Mouse (Mus musculus) R1 (cell line): ENCODE results near the gene Trim80.

Experiments
- DNase-seq: peaks from one replicate; pipeline ENCODE4 v3.0.0-alpha.2; 2018; ENCODE audit warnings: low read depth, low spot score

The Trim80 gene

DNA sequence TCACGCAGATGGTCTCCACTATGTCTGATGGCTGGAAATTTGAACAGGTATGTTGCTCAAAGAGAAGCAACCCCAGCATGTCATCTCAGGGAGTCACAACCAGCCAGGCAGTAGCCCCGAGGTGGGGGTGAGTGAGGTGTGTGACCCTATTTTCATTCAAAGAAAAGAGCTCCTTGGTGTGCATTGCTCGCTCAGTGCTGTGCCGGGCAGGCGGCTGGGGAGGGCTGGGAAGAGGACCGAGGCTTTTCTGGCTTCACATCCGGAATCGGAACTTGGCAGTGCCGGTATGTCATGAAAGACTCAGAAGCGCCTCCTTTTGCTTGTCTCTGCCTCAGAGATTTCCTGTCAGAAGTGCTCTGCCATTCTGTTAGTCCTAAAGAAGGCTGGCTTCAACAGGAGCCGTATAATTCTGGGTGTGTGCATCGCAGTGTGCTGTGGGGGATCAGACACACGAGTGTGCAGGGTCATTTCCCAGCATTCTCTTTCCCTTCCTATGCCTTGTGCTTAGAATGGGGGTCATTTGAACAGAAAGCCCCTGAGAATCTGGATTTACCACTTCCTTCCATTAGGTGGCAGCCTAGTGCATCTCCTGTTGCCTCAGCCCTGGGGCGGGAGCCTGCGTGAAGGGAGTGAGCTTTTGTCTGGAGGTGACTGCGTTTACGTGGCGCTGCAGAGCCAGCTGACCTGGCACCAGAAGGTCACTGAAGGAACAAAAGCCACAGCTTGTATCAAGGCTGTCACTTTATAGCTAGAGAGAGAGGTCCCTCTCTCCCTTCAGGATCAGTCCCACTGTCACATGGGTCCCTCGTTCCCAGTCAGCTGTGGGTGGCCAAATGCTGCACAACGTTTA, 12.6 kb upstream of the Trim80 start:
- peak; percentile 93 for DNase-seq

DNA sequence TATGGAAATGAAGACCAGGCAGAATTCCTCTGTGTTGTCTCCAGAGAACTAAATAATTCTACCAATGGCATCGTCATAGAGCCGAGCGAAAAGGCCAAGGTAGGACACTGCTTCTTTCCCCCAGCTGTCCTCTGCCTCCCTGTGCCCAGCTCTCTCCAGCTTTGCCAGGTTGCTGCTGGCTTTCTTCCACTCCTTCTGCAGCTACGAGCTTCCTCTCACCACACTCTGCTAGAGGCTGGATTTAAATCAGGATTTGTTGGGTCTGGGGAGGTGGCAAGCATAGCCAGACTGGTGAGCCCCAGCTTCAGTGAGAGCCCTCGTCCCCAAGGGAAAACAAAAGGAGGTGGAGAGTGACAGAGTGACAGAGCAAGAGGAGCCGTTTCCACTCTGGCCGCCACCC, 11.0 kb upstream of the Trim80 start:
- DNase-seq = no peak

DNA sequence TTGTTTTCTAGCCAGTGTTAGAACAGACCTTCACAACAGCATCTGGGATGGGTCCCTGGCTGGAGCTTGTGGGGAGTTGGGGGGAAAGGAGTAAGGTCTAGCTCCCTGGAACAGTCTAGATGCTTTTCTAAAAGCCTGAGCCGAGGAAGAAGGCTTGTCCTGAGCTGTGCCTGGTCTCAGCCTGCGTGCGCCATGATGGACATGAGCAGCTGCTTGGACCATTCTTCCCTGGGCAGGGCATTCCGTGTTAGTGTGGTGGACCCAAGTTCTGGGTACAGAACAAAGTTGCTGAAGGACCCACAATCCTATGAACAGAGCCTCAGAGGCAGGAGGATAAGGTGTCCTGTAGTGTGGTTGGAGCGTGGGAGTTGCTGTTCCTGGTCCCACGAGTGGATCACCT, 9.8 kb upstream of the Trim80 start:
- DNase-seq = no peak

DNA sequence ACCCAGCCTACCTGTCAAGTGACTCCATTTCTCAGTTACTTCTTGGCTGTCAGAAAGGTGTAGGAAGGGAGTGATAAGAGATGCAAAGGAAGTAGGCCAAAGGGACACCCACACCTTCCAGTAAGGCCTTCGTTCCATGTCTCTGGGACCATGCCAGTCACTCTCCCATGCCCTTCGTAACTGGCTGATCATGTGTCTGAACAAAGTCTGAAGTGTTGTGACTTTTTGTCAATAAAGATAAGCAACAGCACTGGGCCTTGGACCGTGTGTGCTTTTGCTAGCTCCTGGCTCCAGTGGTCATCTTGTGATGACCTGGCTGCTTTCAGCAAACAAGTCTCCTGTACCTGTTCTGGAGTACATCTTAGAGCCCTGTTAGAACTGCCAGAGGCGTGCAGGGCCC, 7.5 kb upstream of the Trim80 start:
- DNase-seq = no peak

DNA sequence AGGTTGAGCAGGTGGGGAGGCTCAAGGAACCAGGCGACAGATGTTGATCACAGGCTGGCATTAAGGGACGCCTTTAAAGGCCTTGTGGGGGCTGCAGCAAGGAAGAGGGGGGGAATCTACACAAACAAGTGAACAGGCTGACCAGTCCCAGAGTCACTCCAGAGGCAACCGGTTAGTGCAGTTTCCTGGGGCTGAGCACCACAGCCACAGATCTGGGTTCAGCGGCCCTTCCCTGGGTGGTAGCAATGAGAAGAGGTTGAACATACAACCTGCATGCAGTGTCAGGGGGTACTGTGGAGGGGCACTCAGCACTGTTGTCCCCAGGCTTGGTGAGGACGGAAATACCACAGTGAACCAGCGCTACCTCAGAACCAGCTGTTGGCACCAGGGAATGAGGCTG, 7.0 kb upstream of the Trim80 start:
- no peak for DNase-seq

DNA sequence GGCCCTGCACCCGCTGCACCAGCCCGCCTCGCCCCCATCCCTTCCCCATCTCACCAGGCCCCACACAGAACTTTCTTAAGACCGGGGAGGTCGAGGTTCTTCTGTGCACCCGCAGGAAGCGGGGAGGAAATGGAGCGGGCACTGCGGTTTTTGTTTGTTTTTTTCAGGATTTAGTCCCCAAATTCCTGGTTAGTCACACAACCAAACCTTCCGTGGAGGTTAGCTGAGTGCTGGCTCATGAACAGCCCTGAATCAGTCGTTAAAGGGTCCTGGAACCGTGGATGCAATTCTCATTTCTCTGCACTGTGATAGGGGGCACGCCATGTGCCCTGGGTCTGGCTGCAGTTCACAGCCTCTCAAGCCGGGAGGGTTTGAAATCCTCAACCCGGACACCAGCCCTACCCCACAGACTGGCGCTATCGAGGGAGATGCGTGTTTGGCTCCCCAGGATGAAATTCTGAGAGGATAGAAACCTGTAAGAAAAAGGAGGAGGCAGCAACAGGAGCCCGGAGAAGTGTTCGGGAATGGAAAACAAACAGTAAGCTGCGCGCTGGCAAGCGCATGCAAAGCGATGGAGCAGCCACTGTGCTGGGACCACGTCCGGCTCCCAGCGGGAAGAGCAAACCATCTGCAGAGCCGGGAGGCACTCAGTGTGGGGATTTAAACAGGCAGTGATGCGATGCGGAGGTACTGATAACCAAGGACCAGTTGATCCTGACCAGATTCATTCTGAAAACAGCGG, 4.6 kb upstream of the Trim80 start:
- DNase-seq = peak; percentile 68

DNA sequence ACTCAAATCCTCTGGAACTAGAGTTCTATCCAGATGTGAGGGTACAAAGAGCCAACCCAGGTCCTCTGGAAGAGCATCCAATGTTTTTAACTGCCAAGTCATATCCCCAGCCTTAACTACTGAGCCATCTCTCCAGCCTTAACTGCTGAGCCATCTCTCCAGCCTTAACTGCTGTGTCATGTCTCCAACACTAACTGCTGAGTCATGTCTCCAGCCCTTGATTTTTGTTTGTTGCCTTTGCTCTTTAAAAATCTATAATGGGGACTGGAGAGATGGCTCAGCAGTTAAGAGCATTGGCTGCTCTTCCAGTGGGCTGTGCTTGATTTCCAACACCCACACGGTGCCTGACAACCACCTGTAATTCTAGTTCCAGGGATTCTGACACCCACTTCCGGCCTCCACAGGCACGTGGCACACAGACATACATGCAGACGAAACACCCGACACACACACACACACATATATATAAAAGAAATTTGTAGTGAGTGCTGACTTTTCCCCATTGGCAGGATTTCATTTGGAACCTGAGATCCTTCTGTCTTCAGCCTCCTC, 2.7 kb upstream of the Trim80 start:
- no peak for DNase-seq

DNA sequence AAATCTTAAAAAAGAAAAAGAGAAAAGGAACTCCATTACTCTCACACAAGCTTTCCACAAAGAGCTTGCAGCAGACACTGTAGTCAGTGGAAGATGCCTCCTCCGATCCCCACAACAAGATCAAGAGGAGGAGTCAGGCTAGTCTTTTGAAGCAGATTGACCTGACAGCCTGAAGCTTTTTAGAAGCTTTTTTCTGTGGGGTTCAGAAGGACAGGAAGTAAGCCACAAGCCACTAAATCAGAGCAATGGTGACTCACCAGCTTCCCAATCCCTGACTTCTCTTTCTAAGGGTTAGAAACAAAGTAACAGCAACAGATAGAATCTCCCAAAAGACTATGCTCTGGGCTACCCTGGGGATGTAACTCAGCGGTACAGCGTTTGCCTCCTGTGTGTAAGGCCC, 1.0 kb upstream of the Trim80 start:
- no peak for DNase-seq

DNA sequence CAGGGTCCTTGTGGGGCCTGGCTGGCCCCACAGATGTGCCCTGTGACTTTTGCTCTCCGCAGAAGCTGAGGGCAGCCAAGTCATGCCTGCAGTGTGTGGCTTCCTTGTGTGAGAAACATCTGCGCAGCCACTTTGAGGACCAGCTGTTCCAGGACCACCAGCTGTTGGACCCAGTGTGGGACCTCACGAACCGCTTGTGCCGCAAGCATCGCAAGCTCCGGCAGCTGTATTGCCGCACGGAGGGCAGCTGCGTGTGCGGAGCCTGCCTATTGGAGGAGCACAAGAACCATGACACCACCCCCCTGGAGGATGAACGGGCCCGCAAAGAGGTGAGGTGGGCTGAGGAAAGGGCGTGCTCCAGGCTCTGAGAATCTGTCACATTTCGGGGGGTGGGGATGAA, 1.1 kb downstream of the Trim80 start:
- DNase-seq = peak; percentile 72

DNA sequence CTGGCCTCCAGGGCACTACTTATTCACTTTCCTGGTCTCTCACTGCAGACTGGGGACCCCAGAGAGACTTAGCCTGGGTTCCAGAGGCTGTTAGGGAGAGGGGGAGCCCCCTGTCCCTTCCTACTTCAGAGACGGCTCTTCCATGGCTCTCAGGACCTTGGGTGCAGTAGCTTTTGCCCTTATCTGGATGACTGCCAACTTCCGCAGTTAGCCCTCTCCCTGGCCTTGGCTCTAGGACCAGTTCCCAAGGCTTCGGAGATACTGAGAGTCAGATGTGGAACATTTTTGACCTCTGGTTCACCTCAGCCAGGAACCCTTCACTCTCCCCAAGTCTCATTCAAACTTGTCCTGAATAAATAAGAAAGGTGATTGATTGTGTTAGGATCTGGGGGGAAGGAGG, 6.6 kb downstream of the Trim80 start:
- no peak for DNase-seq

DNA sequence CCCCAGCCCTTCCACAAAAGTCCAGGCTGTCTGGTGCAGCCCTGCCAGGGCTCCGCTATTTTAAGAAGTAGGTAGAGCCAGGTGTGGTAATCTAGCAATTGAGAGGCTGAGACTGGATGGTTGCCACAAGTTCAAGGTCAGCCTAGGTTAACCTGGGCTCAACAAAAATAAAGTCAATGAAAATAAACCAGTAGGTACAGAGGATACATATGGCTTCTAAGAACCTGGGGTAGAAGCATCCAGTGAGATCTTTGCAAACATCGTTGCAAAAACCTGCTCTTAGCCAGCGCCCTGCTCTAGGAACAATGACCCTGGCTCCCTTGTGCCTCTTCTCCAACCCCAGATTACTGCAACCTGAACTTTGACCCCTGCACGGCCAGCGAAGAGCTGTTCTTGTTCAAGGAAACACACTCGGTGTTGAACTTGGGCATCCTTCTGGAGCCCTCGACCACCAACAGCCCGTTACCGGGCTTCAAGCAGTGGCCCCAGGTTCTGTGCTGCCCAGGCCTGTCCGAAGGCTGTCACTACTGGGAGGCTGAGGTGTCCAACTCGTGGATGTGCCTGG, 7.1 kb downstream of the Trim80 start:
- DNase-seq = no peak

DNA sequence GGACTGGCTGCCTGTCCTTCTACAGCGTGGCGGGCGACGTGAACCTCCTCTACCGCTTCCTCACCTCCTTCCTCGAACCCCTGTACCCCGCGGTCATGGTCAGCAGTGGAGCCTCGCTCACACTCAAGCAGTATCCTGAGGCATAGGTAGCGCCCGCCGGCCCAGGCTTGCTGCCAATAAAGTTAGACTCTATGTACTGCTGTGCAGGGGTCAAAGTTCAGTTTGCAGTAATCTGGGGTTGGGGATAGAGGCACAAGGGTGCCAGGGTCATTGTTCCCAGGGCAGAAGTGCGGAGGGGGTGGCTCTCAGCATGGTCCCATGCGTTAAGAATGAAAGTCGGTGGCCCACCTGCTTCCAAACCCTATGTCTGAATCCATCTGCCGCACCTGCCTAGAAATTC, 7.7 kb downstream of the Trim80 start:
- no peak for DNase-seq

DNA sequence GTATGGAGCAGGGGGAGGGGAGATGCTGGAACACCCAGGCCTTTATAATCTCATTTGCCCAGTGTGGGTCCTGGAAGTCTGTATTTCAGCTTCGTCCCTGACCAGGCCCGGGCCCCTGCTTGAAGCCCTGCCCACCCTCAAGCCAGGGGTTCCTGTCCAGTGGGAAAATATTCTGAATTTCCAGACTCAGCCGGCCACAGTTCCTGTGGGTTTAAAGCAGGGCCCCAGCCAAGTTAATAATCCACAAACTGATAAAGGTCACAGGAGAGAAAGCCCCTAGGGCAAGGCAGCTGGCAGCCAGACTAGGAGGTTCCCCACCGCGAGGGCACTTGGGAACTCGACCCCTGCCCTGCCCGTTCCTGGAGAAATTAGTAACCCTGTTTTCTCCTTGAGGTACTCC, 8.7 kb downstream of the Trim80 start:
- DNase-seq = no peak

DNA sequence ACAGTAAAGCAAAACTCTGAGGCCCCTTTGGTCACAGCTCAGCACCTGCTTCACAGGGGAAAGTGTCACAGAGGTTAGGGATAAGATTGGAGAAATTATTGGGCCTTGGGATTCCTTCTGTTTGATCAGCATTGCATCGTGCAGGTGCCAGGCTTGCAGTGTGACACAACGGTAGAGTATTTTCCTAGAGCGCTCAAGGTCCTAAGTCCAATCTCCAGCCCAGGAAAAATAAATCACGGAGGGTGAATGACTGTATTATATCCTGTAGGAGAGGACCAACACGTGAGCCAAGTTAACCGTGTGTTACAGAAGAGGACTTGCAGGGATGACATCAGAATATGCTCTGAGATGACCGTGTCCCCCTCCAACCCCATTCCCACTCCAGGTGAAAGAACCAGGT, 9.8 kb downstream of the Trim80 start:
- no peak for DNase-seq

DNA sequence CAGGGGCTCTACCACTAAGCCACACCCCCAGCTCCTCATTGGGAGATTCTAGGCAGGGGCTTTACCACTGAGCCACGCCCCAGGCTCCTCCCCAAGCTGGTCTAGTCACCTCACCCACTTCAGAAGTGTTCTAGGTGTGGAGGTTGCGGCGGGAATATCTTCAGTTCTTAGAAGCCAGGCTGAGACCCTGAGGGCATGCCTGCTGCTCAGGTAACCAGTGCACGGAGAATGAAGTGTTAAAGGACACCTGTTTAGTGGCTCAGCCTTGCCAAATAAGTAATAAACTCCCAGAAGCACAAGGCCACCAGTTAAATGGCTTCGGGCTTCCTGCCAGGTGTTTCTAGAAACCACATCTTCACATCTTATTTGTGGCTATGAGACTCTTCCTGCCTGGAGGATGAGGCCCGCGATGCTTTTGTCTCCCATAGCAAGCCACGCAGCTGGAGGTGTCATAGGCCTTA, 11.5 kb downstream of the Trim80 start:
- peak; percentile 82 for DNase-seq

DNA sequence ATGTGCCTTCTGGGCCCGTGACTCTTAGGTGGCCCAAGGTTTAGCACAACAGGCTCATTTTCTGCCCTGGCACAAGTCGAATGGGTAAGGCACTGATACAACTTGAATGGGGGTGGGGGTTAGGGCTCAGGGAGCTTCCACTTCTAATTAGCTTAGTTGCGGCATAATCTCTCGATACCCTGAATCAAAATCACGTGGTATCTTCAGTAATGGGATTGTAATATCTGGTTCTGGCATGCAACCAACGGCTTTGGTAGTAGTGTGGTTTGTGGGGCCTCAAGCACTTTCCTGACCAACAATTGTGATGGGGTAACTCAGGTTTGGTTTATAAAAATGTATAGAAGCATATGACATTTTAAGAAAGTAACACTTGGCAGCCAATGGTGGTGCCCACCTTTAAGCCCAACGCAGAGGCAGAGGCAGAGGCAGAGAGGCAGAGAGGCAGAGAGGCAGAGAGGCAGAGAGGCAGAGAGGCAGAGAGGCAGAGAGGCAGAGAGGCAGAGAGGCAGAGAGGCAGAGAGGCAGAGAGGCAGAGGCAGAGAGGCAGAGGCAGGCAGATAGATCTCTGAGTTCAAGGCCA, 12.0 kb downstream of the Trim80 start:
- DNase-seq = no peak

DNA sequence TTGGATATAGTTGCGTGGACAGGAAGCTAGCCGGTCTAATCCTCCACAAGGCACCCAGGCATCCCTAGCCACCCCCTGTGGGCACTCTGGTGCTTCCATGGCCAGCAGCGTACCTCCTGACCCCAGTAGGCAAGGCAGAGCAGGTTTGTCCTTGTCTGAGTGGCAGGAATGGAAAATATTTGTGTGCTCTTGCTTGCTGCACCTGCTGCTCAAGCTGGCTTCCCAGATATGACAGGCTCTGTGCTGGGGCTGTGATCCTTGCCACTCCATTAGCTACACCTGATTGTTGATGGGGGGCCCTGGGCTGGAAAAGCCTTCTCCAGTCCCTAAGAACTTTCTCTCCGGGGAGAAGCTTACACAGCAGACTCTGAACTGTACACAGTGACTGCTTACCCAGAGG, 13.0 kb downstream of the Trim80 start:
- no peak for DNase-seq

DNA sequence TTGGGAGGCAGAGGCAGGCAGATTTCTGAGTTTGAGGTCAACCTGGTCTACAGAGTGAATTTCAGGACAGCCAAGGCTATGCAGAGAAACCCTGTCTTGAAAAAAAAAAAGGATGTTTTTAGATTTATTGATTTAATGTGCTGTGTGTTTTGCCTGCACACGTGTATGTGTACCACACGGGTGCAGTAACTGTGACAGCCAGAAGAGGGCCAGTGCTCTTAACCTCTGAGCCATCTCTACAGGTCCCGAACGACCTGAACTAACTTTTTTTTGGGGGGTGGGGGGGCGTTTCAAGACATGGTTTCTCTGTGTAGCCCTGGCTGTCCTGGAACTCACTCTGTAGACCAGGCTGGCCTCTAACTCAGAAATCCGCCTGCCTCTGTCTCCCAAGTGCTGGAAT, 14.5 kb downstream of the Trim80 start:
- DNase-seq = peak; percentile 76

DNA sequence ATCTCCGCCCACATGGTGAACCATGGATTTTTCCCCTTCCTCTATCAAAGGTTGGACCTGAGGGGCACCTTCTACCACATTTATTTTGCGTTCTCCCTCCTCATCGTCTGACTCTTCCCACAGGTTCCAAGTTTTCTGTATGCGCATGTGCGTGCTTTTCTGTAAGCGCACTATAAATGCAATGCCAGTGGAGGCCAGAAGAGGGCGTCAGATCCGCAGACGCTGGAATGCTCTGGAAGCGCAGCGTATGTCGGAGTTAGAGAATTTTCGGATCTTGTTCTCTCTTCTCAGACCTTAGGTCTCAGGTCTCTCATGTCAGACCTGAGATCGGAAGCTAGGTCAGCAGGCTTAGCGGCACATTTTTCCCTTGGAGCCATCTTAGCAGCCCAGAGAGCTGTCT, 15.3 kb downstream of the Trim80 start:
- DNase-seq = peak; percentile 86

DNA sequence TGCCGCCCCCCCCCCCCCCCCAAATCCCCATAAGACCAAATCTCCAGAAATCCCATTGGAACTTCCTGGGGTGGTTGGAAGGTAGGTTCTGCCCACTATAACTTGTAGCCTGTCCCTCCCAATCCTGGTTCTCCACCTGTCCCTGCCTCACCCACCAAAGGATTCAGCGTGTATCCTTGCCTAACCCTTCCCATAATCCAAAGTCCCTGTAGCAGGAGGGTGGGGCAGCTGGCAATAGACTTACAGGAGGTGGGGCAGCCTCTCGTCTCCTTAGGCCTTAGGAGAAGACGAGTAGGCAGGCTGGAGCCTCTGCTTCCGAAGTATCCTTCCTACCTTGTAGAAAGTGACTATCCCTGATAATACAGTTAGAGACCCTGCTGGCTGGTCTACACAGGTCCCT, 15.8 kb downstream of the Trim80 start:
- no peak for DNase-seq

DNA sequence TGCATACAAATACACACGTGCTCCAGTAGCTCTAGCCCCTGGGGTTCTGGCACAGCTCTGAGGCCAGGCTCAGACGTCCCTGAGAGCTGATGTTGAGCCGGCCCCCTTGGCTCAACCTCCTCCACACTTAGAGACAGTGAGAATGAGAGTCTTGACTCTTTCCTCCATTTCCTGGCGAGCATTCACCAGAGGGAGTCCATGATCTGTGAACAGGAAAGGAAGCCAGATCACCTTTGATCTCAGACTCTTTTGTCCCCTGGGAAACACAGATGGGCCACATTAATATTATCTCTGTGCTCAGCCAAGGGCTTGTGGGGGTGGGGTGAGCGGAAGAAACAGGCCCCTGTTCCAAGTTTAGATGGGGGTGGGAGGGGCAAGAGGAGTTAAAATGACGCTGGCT, 17.1 kb downstream of the Trim80 start:
- DNase-seq = no peak

DNA sequence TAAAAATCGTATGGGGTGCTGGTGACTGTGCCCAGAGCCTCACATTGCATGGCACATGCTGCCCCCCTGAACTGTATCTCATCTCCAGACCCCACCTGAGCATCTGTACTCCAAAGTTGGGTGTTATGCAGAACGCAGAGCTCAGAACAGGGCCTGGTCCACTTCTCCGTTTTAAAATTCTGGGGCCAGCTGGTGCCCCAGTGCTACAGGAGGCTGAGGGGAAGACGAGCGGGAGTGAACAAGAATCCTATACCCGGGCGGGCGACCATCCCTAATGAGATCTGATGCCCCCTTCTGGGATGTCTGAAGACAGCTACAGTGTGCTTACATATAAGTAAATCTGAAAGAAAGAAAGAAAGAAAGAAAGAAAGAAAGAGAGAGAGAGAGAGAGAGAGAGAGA, 20.6 kb downstream of the Trim80 start:
- no peak for DNase-seq
